Mouse (Mus musculus): ENCODE results near the gene Ttyh2.

DNA sequence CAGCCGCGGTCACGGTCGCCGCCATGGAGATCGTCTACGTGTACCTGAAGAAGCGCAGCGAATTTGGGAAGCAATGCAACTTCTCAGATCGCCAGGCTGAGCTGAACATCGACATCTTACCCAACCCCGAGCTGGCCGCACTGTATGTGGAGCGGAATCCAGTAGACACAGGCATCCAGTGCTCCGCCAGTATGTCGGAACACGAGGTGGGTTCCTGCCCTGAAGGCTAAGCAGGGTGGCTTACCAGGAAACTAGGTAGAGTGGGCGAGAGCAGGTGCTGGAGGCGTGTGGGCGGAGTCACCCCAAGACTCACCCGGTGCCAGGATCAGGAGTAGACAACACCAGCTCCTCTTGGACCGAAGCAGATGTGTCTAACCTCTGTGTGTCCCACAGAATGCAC is 57.7 kb downstream of the Ttyh2 start:
- TF ChIP-seq CTCF (IDR thresholded peaks at IDR 0.05; ENCODE audit: extremely low read depth, insufficient read depth, low read length) (no peak), POLR2A (IDR thresholded peaks at IDR 0.05; ENCODE audit: extremely low read depth, insufficient read depth, low read length) (no peak)
